Mouse (Mus musculus) embryonic fibroblast, embryonic 13.5 days (primary cell): ENCODE measurements at regions not wholly inside any gene's neighbourhood (a gene's known extent, or its start where the extent isn't known, plus 50 kb on each side); places are given as distances from the start of the nearest gene placed in this dataset.

Source experiments
- CTCF ChIP-seq: IDR thresholded peaks from 2 replicates; pipeline ENCODE4 v1.5.1; 2011; ENCODE audit warnings: mild to moderate bottlenecking, control low read depth, low read length, moderate library complexity, borderline replicate concordance; ENCODE audit not compliant: insufficient read depth
- POLR2A ChIP-seq: IDR thresholded peaks from 2 replicates; pipeline ENCODE4 v1.6.1; 2011; ENCODE audit warnings: low read depth, mild to moderate bottlenecking, control low read depth, low read length, moderate library complexity

DNA sequence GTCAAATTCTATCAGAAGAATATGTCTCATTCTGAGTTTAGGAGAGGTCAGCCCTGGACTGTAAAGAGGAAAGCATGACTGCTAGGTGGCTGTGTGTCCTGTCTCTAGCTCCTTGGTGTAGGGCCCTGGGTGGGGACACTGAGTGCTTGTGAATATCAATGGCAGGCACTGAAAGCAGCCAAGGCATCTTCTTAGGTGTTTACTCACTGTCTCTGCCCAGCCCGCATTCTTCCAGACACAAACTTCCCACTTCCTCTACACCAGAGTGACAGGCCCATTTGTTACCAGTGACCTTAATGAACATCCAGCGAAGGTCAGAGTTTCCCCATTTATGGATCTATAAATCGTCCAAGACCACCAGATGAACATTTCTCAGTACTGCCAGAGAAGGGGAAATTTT lies 823.1 kb downstream of the Efna5 start:
- TF ChIP-seq CTCF (no peak), POLR2A (no peak)
